Mouse (Mus musculus) kidney, postnatal 10 days (tissue): ENCODE measurements at regions not wholly inside any gene's neighbourhood (a gene's known extent, or its start where the extent isn't known, plus 50 kb on each side); places are given as distances from the start of the nearest gene placed in this dataset.
A peak's percentile ranks its signal among the peaks of the same experiment; 100 is the strongest.

Experiments
- DNase-seq: peaks from one replicate; pipeline ENCODE4 v3.0.0; 2021; ENCODE audit warnings: mixed read lengths

- peak; percentile 49 for DNase-seq
Observed at GRCm38 (mm10) chr8:91872278-91873115, 70.6 kb upstream of the Irx3 start.

DNA sequence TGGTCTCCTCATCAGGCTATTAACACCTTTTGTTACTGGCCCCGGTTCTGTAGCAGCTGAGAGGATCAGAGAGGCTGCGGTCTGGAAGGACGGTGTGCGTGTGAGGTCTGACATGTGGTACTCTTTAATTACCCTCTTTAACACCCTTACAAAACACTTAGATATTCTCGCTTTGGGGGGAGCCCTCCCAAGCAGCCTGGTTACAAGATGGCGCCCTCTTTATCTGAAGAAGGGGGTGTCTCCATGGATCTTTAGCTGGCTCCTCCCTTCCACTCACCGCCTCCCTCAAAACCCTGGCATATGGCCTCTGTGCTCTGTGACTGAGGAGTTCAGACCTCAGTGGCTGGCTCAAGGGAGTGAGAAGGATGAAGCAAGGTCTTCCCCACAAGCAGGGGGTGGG, 65.2 kb upstream of the Irx3 start:
- DNase-seq, result no peak

- DNase-seq, result no peak
Observed at GRCm38 (mm10) chr8:91866076-91866475, 64.2 kb upstream of the Irx3 start.

DNA sequence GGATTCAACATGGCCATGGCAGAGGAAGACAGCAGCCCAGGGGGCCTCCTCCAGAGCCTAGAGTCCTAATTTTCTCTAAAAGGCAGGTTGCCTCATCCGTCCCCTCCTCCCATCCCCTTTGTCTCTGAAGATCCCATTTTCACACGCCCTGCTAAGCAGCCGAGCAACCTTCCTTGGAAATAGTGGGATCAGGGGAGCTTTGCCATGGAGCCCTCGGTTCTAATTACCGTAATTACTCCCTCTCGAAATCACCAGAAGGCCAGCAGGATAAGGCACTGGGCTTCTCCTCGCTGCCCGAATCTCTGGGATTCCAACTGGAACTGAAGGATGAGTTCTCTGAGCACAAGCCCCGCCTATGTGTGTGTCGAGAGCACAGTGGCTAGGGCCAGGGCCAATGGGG, 63.5 kb upstream of the Irx3 start:
- no peak for DNase-seq

GRCm38 (mm10) chr8:91863505-91863904, 61.6 kb upstream of the Irx3 start:
- no peak for DNase-seq

GRCm38 (mm10) chr8:91855881-91856280, 54.0 kb upstream of the Irx3 start:
- no peak for DNase-seq

GRCm38 (mm10) chr8:91854369-91854768, 52.5 kb upstream of the Irx3 start:
- DNase-seq, result no peak

DNA sequence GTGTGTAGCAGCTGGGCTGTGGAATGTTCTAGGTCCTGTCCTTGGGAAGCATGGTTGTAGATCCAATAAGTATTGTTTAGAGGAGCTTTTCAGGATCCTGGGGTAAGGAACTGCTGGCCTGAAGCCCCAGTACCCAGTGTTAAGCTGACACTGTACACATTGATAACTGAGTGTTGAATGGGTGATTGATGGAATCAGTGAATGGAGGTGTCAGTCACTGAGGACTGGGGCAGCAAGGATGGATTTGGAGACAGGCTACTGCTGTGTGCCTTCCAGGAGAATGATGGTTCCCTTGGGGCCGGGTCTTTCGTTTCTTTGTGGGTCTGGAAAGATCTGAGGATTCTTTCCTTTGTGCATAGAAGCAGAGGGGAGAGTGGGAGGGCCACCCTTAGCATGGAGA, 51.9 kb upstream of the Irx3 start:
- DNase-seq, result no peak

DNA sequence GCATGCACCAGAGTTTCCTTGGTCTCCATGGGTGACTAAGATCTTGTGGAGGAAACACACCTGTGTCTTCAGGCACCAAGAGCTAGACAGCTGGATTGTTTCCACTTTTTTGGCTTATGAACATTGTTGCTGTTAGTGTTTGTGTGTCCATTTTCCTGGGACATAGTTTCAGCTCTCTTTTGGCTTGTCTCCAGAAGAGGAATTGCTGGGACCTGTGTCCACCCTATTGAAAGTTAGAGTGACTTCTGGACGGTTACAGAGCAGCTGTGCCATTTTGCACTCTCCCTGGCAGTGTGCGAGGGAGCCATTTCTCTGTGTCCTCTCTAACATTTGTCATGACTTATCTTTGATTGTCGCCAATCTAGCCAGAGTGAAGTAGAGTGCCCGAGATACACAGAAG, 51.5 kb upstream of the Irx3 start:
- no peak for DNase-seq
